Mouse (Mus musculus) kidney, embryonic 14.5 days (tissue): ENCODE results near the gene Tut7. TPM values are rescaled to one million over a fixed set of nuclear protein-coding genes. Genes with fewer than 3 reads are reported as not detected.

Experiments
- polyA plus RNA-seq: library from polyadenylated mRNA; unstranded; fragments of >200 nt; fragmentation: Nextera tagmentation; extraction: Ambion mirVana; gene quantifications from 2 replicates; pipeline ENCODE4 v1.2.1, GENCODE M21; 2014

Tut7 gene
- polyA plus RNA-seq, 1 experiment from 2014 or later = 43.9 TPM

Other genes with a start within 250 kb of the Tut7 start
- 17.9 and 18.6 TPM in 2 replicates for gene Agtpbp1, start 237.9 kb downstream of the Tut7 start, polyA plus RNA-seq
- 93.0 and 101 TPM in 2 replicates for gene Naa35, start 237.9 kb downstream of the Tut7 start, polyA plus RNA-seq
- 27.9 and 41.9 TPM in 2 replicates for gene Golm1, start 147.3 kb downstream of the Tut7 start, polyA plus RNA-seq
- not detected in 2 replicates for gene 4921517D22Rik, start 129.0 kb downstream of the Tut7 start, polyA plus RNA-seq
- gene Spata31d1a, start 112.8 kb downstream of the Tut7 start, polyA plus RNA-seq = 0.43 TPM in 1 of 2 replicates, not detected in the other
- not detected in 2 replicates for gene Spata31d1b, start 110.9 kb downstream of the Tut7 start, polyA plus RNA-seq
- not detected in 2 replicates for gene Spata31d1d, start 91.4 kb downstream of the Tut7 start, polyA plus RNA-seq
- not detected in 2 replicates for gene 1700014D04Rik, start 76.4 kb downstream of the Tut7 start, polyA plus RNA-seq
- gene Isca1, start 53.3 kb downstream of the Tut7 start, polyA plus RNA-seq = 123 and 134 TPM in 2 replicates
- not detected in 2 replicates for gene Gm49354, start 40.9 kb downstream of the Tut7 start, polyA plus RNA-seq